Mouse (Mus musculus): ENCODE data around the gene Ptpdc1.

GRCm38 (mm10) chr13:48639570-48639969, 14.1 kb upstream of the Ptpdc1 start:
- TF ChIP-seq CTCF (IDR thresholded peaks at IDR 0.05; ENCODE audit: borderline replicate concordance, insufficient read depth, low read length) (peak; percentile 47; the same call in 1 of the 2 replicates), POLR2A (IDR thresholded peaks at IDR 0.05; ENCODE audit: low read depth, low read length) (no peak)
